Mouse (Mus musculus) frontal cortex, adult 2 months (tissue): ENCODE measurements around the gene Maco1. TPM values are rescaled to one million over a fixed set of nuclear protein-coding genes. Genes with fewer than 3 reads are reported as not detected.
A peak's percentile ranks its signal among the peaks of the same experiment; 100 is the strongest.

ENCODE experiments used
- DNase-seq, 2 experiments: peaks; one replicate each; pipeline ENCODE4 v3.0.0; 2022; ENCODE audit warnings: low spot score in 1 of 2; ENCODE audit errors: extremely low spot score in 1 of 2
- polyA plus RNA-seq: library from polyadenylated mRNA; depleted of rRNA; stranded (reverse); fragments of >200 nt; gene quantifications from 2 replicates; pipeline ENCODE4 v1.2.3, GENCODE M21; 2012

Maco1 gene
- polyA plus RNA-seq, 1 experiment, result 52.5 TPM

- no peak for DNase-seq
These were observed 76.9 kb downstream of the Maco1 start for GRCm38 (mm10) chr4:134776246-134776645.

GRCm38 (mm10) chr4:134775234-134775944, 77.8 kb downstream of the Maco1 start:
- DNase-seq, result no peak

GRCm38 (mm10) chr4:134774126-134774525, 79.0 kb downstream of the Maco1 start:
- no peak for DNase-seq

DNA sequence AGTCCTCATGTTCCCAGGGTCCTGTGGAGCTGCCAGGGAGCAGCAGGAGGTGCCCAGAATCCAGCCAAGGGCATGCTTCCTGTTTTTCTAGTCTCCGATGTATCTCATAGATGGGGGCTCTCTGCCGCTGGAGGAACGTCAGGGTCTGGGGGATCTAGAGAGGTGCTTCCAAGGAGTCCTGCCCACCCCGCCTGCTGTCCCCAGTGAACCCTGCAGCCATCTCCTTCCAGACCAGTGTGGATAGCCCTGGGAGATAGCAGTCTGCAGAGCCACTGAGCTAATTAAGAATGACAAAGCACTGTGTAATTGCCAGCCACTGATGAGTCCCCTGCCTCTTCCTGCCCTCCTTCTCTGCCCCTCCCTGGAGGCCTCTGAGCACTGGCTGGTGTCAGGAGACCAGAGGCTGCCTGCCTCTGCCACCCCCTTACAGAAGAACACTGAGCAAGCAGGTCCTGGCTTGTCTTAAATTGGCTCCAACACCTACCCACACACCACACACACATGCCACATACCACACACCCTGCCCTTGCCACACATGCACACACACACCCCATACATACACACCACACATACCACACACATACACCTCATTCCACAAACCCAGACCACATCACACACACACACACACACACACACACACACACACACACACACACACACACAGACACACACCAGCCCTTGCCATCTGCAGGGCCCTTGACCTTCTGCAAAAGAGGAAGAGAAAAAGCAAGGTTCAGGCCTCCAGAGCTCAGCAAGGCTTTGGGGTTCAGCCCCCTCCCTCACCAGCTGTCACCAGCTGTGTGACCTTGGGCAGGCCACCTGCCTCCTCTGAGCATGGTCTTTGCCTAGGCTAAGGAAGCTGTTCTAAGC, 80.1 kb downstream of the Maco1 start:
- no peak for DNase-seq

DNA sequence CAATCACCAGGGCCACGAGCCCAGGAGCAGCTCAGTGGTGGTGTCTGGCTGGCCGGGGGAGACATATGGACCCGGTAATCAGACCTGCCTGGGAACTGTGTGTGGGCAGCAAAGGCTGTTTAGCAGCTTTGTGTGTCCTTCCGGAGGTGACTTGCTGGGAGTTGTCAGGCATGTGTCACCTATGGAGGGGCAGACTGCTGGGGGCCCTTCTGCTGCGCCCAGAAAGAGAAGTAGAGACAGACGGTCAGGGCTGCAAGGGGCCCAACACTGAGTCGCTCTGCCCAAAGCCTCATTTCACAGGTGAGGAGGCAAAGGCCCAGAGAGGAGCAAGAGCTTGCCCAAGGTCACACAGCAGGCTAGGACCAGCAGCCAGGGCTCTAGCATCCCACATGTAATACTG, 83.3 kb downstream of the Maco1 start:
- no peak for DNase-seq

- no peak for DNase-seq
These were observed 83.9 kb downstream of the Maco1 start for GRCm38 (mm10) chr4:134769081-134769811.

DNA sequence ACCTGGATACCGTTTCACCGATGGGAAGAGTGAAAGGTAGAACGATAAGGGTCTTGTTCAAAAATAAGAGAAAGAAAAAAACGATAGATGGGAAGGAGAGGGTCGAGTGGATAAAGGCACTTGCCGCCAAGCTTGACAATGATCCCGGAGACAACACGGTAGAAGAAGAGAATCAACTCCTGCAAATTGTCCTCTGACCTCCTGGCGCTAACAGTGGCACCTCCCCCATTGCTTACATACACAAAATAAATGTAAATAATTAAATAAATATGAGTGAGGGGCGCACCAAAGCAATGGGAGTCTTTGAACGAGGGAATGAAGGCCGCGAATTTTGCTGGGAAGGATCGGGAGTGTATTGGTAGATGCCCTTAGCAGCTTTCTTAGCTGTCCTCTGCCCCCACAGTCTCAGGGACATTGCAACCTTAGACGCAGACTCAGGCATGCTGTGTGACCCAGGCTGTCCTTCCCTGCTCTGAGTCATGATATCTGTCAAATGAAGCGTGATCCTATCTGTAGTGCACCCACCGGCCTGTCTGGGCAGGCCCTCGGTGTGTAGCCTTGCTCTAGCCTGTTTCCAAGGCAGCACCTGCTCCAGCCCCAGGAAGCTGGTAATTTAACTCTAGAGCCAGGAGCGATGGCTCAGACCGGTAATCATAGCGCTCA, 84.8 kb downstream of the Maco1 start:
- DNase-seq, result no peak

- peak in 1 of 2 experiments; percentile 59 for DNase-seq
These were observed 85.5 kb downstream of the Maco1 start, which contains the start of gene Ldlrap1 for GRCm38 (mm10) chr4:134767426-134768225. Ldlrap1 (minus strand) TSS chr4:134768024.

- DNase-seq, result no peak
These were observed 86.2 kb downstream of the Maco1 start for GRCm38 (mm10) chr4:134766904-134767425.

DNA sequence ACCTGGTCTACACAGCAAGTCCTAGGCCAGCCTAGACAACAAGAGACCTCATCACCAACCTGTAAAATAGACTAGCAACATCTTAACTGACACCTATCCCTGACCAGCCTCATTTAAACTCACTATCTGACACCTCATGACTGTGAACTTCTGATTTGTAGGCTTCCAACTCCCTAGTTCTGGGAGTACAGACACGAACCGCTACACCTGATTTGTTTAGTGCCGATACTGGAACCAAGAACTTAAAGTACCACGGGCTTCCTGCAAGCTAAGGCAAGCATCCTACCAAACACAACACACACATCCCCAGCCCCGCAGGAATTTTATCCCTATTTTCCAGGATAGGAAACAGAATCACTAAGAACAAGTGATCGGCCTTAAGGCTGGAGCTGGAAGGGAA, 86.9 kb downstream of the Maco1 start:
- no peak for DNase-seq

DNA sequence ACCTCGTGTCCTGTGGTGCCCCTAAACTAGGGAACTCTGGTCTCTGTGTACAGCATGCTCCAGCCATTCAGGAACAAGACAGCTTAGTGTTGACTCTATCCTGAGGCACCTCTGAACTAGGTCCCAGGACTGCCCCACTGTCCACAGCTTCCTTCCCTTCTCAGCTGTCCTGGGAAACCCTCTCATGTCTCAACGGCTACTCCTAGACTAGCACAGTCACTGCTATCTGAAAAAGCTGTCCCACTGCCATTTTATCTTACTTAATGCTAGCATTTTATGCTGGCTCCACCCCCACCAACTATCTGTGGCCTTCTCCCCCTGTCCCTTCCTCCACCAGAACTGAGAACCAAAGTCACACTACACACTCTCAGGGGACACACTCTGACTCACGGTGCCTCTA, 88.8 kb downstream of the Maco1 start:
- DNase-seq, result no peak

GRCm38 (mm10) chr4:134762360-134762759, 90.8 kb downstream of the Maco1 start:
- no peak for DNase-seq

DNA sequence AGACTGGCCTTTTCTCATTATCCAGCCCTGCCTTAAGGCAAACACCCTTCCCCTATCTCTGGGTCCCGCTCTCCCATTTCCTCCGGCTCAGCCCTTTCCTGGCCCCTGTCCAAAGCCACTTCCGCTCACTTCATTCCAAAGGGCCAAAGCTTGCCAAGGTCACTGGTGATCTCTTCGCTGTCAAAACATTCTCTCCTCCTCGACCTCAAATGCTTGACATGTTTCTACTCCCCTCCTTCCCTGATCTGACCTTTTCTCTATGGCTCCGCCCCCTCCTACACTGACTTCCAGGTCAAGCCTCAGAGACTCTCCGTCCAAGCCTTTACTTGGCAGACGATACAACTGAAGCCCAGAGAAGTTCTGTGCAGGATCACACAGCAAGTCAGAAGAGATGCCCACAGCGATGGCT, 92.3 kb downstream of the Maco1 start:
- DNase-seq, result no peak

DNA sequence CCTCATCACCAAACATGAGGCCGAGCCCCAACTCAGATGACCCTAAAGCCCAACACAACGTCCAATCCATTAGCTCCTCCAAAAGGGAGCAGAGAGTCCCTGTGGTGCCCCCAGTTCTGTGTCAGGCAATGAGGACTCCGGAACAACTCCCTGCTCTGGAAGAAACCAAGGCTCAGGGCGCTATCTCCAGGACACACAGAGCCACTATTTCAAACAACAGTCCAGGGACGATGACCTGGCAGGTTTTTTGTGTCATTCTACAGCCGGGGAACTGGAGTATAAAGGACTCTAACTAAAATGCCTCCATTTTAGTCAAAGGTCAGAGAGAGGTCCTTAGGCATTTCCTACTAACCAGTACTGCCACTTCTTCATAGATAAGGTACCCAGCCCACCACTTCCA, 92.9 kb downstream of the Maco1 start:
- no peak for DNase-seq

DNA sequence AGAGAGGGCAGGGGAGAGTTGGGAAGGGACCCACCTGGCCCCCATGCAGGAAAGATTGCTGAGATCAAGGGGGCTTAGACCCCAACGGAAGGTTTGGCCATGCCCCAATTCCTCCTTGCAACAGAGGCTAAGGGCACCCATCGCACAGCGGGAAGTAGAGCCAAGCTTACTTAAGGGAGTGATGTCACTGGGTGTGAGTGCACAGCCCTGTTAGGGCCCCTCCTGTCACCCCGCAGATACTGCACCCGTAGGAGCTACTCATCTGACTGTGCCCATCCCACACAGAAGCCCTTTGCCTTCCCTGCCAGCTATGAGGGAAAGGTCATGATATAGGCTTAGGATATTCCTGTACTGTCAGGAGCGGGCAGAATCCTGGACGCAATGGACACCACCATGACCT, 93.6 kb downstream of the Maco1 start:
- no peak for DNase-seq

GRCm38 (mm10) chr4:134758922-134759321, 94.2 kb downstream of the Maco1 start:
- no peak for DNase-seq

GRCm38 (mm10) chr4:134758367-134758766, 94.8 kb downstream of the Maco1 start:
- DNase-seq, result no peak

GRCm38 (mm10) chr4:134756953-134757352, 96.2 kb downstream of the Maco1 start:
- DNase-seq, result no peak

DNA sequence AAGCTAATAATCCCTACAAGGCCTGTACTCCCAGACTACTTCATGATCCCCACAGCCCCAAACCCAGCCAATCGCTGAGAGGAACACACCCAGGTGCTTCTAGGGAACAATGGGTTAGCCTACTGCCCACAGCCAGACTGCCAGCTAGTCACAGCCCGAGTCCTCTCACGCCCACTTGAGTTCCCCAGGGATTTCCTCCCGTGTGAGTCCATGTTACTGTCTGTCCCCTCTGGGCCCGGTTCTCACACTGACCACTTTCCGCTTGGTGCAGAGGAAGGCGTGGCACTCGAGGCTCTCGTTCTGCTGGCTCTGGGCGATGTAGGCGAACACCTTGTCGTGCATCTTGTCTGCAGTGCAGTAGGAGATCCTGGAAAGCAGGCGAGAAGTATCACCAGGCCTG, 98.2 kb downstream of the Maco1 start:
- no peak for DNase-seq

DNA sequence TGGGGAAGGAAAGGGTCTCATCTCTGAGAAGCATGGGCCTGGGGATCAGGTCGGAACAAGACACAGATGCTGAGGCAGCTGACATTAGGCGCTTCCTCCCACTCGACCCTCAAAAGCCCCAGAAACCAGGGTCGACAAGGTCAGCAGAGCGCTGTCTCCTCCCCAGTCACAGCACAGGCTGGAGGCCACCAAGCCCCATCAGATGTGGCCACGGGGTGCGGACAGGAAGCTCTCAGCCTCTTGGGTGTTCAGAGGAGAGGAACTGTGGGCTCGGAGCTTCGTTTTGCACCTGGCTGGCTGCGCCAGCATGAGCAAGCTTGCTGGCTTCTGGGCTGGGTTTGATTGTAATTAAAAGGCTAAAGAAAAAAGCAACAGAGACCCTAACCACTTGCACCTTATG, 98.8 kb downstream of the Maco1 start:
- DNase-seq, result no peak
